Mouse (Mus musculus) midbrain, embryonic 16.5 days (tissue): ENCODE data around the gene Il17rb. TPM values are rescaled to one million over a fixed set of nuclear protein-coding genes. Genes with fewer than 3 reads are reported as not detected.

Experiments used
- ATAC-seq: fragments of 200-750 bp; cut with Nextera tagmentation; 2 replicates; pipeline ENCODE4 v1.8.0; 2017; ENCODE audit warnings: moderate TSS enrichment
- H3K27ac ChIP-seq: fragments of 300-500 bp; sonication (generic); 2 replicates; pipeline ENCODE4 v1.5.1; 2014; ENCODE audit warnings: mild to moderate bottlenecking, low read length, mixed read lengths
- H3K27me3 ChIP-seq: fragments of 300-500 bp; sonication (generic); 2 replicates; pipeline ENCODE4 v1.6.1; 2014; ENCODE audit warnings: low read depth, low read length, mixed read lengths; ENCODE audit not compliant: control insufficient read depth, insufficient read depth
- H3K36me3 ChIP-seq: fragments of 300-500 bp; sonication (generic); 2 replicates; pipeline ENCODE4 v1.6.1; 2014; ENCODE audit warnings: mild to moderate bottlenecking, low read length, moderate library complexity, mixed read lengths; ENCODE audit not compliant: control insufficient read depth, insufficient read depth
- H3K4me1 ChIP-seq: fragments of 300-500 bp; sonication (generic); 2 replicates; pipeline ENCODE4 v1.6.1; 2014; ENCODE audit warnings: mild to moderate bottlenecking, low read length, mixed read lengths; ENCODE audit not compliant: control insufficient read depth, insufficient read depth
- H3K4me2 ChIP-seq: fragments of 300-500 bp; sonication (generic); 2 replicates; pipeline ENCODE4 v1.6.1; 2014; ENCODE audit warnings: mild to moderate bottlenecking, low read length, mixed read lengths
- H3K4me3 ChIP-seq: fragments of 300-500 bp; sonication (generic); 2 replicates; pipeline ENCODE4 v1.5.1; 2014; ENCODE audit warnings: low read depth, mild to moderate bottlenecking, low read length, moderate library complexity, mixed read lengths
- H3K9ac ChIP-seq: fragments of 300-500 bp; sonication (generic); 2 replicates; pipeline ENCODE4 v1.6.1; 2014; ENCODE audit warnings: low read depth, low read length, mixed read lengths
- H3K9me3 ChIP-seq: fragments of 300-500 bp; sonication (generic); replicated peaks from 2 replicates; pipeline ENCODE4 v1.6.1; 2014; ENCODE audit warnings: mild to moderate bottlenecking, low read length, mixed read lengths; ENCODE audit not compliant: control insufficient read depth, poor library complexity, severe bottlenecking
- WGBS: fragments of 180-500 bp; shearing (Covaris S2); extraction: QIAGEN DNeasy Blood & Tissue Kit; methylation state at CpG from one replicate; pipeline ENCODE4 v1.1.7; 2014; 5-methylcytosine and 5-hydroxymethylcytosine counted together
- polyA plus RNA-seq: library from polyadenylated mRNA; unstranded; fragments of >200 nt; fragmentation: Nextera tagmentation; extraction: Ambion mirVana; gene quantifications from 2 replicates; pipeline ENCODE4 v1.2.1, GENCODE M21; 2015

Il17rb gene
- polyA plus RNA-seq, 1 experiment from 2014 or later = 2.4 TPM

GRCm38 (mm10) chr14:29980447-29981205 lies 28.1 kb downstream of the Il17rb start:
- no peak overlapping the region for H3K9ac ChIP-seq
- peaks cover 10% of the 10 kb centered on the region for H3K4me1 ChIP-seq
- 96% methylated on average over 10 of the region's 10 CpGs for WGBS
- H3K27me3 ChIP-seq = no peaks in the 10 kb centered on the region
- H3K36me3 ChIP-seq = peaks cover 61% of the 10 kb centered on the region
- H3K9me3 ChIP-seq = no peaks in the 10 kb centered on the region
- no peak for ATAC-seq
- no peak overlapping the region for H3K4me2 ChIP-seq
- no peak overlapping the region for H3K27ac ChIP-seq
- no peak overlapping the region for H3K4me3 ChIP-seq

DNA sequence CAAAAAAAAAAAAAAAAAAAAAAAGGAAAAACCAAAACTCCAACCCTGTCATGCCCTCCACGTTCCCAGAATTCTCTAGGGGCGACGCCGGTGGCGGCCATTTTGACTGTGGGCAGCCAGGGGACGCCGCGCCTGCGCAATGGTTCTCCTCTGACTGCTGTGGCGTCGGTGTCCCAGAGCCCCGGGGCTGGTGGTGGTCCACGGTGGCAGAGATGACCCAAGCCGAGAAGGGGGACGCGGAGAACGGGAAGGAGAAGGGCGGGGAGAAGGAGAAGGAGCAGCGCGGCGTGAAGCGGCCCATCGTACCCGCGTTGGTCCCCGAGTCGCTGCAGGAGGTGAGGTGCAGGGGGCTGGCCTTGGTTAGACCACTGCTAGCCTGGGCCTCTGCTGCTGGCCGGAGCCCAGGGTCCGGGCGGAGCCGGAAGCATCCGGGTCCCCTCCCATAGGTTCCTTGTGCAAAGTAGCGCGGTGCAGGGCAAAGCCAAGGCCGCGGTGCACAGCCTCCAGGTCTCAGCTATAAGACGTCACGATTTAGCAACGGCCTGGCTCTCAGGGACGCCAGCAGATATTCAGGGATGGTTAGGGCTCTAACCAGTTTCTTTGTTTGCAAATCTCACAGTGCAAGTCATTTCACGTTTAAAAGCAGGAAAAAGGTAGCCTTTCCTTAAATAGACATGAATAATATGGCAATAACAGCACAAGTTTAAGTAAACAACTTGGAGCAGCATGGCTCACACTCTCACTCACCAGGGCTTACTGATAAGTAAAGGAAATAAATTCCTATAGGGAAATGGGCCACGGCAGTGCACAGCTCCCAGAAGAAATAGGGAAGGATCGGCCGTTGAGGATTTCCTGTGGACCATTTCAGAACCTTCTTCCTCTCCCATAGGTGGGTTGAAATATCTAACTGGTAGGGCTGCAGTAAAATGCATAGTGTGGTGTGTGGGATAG lies 30.2 kb downstream of the Il17rb start, which contains the start of gene Actr8:
Actr8 (plus strand) TSS at position 84 of the 951 bp plus-strand sequence.
- H3K9ac ChIP-seq = peak within 1 kb of the TSS; percentile 94
- H3K27ac ChIP-seq = peak within 1 kb of the TSS; percentile 91
- H3K4me1 ChIP-seq = peaks cover 10% of the 10 kb centered on the region
- no peaks in the 10 kb centered on the region for H3K9me3 ChIP-seq
- 3% methylated on average over 44 of the region's 44 CpGs for WGBS
- peak within 1 kb of the TSS; percentile 100 for H3K4me3 ChIP-seq
- peak within 1 kb of the TSS; percentile 82 for H3K4me2 ChIP-seq
- peaks cover 49% of the 10 kb centered on the region for H3K36me3 ChIP-seq
- ATAC-seq = peak; percentile 95
- H3K27me3 ChIP-seq = no peaks in the 10 kb centered on the region

DNA sequence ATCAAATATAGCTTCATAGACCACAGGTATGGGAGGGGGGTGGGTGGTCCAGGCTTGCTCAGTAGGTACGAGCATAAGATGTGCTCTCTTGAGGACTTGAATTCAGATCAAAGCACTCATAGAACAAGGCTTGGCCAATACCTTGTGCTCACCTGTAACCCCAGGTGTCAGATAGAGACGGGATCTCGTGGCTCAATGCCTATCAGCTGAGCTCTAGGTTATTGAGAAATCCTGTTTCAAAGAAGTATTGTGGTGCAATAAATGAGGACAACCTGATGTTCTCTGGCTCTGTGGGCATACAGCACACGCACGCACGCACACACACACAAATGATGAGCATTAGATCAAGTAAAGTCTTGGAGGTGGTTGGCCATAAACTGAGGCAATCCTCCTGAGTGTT lies 31.8 kb downstream of the Il17rb start:
- Histone ChIP-seq H3K36me3 (peaks cover 45% of the 10 kb centered on the region), H3K27me3 (no peaks in the 10 kb centered on the region), H3K4me3 (no peak overlapping the region), H3K4me2 (no peak overlapping the region), H3K9me3 (no peaks in the 10 kb centered on the region), H3K4me1 (peaks cover 10% of the 10 kb centered on the region), H3K9ac (no peak overlapping the region), H3K27ac (no peak overlapping the region)
- WGBS = 96% methylated on average over 6 of the region's 6 CpGs
- no peak for ATAC-seq

DNA sequence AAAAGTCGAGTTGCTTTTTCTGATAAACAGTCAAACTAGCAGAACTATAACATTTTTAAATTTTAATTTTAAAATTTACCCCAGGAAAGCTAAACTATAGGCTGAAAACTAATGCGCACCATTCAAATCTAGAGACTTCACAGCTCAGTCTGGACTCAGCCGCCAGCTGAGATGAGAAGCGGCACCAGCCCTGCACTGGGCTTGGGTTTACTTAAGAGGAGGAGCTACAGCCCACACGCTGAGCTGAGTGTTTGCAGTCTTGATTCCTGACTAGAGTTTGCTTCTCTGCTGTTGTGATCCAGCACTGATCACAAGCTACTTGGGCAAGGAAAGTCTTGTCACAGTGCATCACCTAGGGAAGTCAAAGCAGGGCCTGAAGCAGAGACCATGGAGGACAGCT lies 36.7 kb downstream of the Il17rb start:
- H3K9me3 ChIP-seq = no peaks in the 10 kb centered on the region
- peaks cover 23% of the 10 kb centered on the region for H3K4me1 ChIP-seq
- H3K4me2 ChIP-seq = no peak overlapping the region
- no peaks in the 10 kb centered on the region for H3K27me3 ChIP-seq
- 93% methylated on average over 5 of the region's 5 CpGs for WGBS
- no peak for ATAC-seq
- no peak overlapping the region for H3K4me3 ChIP-seq
- H3K36me3 ChIP-seq = peaks cover 34% of the 10 kb centered on the region
- no peak overlapping the region for H3K9ac ChIP-seq
- H3K27ac ChIP-seq = no peak overlapping the region

GRCm38 (mm10) chr14:29971446-29971845 lies 37.2 kb downstream of the Il17rb start:
- ATAC-seq = no peak

GRCm38 (mm10) chr14:29968075-29968821 lies 40.4 kb downstream of the Il17rb start, which contains the start of gene Selenok:
Selenok (plus strand) TSS chr14:29968308.
- H3K9ac ChIP-seq = peak within 1 kb of the TSS; percentile 86
- peak within 1 kb of the TSS; percentile 68 for H3K4me2 ChIP-seq
- no peaks in the 10 kb centered on the region for H3K9me3 ChIP-seq
- peak within 1 kb of the TSS; percentile 85 for H3K27ac ChIP-seq
- peak within 1 kb of the TSS; percentile 68 for H3K4me3 ChIP-seq
- under 1% methylated on average over 49 of the region's 49 CpGs for WGBS
- H3K27me3 ChIP-seq = no peaks in the 10 kb centered on the region
- peaks cover 23% of the 10 kb centered on the region for H3K4me1 ChIP-seq
- peaks cover 18% of the 10 kb centered on the region for H3K36me3 ChIP-seq
- ATAC-seq = peak; percentile 100

More at GRCm38 (mm10) chr14:29971446-29971845, 37.2 kb downstream of the Il17rb start:
- Histone ChIP-seq H3K27ac (no peak overlapping the region), H3K4me1 (peaks cover 23% of the 10 kb centered on the region), H3K9me3 (no peaks in the 10 kb centered on the region), H3K4me3 (no peak overlapping the region), H3K27me3 (no peaks in the 10 kb centered on the region), H3K4me2 (no peak overlapping the region), H3K36me3 (peaks cover 32% of the 10 kb centered on the region), H3K9ac (no peak overlapping the region)
- WGBS = 97% methylated on average over 7 of the region's 7 CpGs

DNA sequence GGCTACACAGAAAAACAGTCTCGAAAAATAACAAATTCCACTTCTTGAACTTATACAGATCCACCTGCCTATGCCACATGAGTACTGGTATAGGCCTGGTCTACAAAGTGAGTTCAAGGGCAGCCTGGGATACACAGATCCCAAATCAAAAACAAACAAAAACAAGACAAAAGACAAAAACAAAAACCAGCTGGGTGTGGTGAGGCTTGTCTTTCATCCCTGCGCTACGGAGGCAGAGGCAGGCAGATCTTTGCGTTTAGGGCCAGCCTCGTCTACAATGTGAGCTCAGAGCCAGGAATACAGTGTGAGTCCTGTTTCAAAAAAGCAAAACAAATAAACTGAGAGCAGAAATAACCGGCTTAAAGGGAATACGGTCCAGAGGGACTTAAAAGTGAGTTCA lies 41.1 kb downstream of the Il17rb start:
- Histone ChIP-seq H3K27me3 (no peaks in the 10 kb centered on the region), H3K36me3 (peaks cover 11% of the 10 kb centered on the region), H3K9me3 (no peaks in the 10 kb centered on the region), H3K27ac (peak overlapping the region; percentile 54), H3K4me2 (peak overlapping the region; percentile 51), H3K4me1 (peaks cover 23% of the 10 kb centered on the region), H3K9ac (peak overlapping the region; percentile 57; the same call in 1 of the 2 replicates), H3K4me3 (peak overlapping the region; percentile 68)
- WGBS = 63% methylated on average over 7 of the region's 7 CpGs
- peak; percentile 15; the same call in 1 of the 2 replicates for ATAC-seq

DNA sequence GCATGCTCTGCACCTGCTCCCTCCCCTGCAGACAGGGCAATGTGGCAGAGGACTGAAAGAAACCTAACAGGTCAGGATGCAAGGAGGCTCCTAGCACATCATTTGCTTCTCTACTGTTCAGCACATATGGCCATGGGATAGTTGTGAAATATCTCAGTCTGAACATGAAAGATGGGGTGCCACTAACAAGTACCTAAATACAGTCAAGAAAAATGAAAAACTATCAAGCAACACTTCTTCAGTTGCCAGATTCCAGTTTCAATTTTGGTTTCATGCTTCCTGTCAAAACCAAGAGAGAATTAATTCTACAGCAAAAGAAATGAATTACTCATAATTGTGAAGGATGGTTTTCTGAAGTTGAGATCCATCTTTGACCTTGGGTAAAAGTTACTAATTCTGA lies 51.3 kb downstream of the Il17rb start:
- no peak overlapping the region for H3K4me3 ChIP-seq
- H3K4me2 ChIP-seq = no peak overlapping the region
- no peak for ATAC-seq
- H3K36me3 ChIP-seq = no peaks in the 10 kb centered on the region
- no peak overlapping the region for H3K27ac ChIP-seq
- H3K9ac ChIP-seq = no peak overlapping the region
- H3K9me3 ChIP-seq = no peaks in the 10 kb centered on the region
- H3K4me1 ChIP-seq = no peaks in the 10 kb centered on the region
- no peaks in the 10 kb centered on the region for H3K27me3 ChIP-seq
